Mouse (Mus musculus) ES-CJ7 (cell line): ENCODE data around the gene Cylc2.

ENCODE experiments used
- DNase-seq: peaks from one replicate; pipeline ENCODE4 v3.0.0; 2011; ENCODE audit warnings: low read depth, low spot score

The Cylc2 gene

DNA sequence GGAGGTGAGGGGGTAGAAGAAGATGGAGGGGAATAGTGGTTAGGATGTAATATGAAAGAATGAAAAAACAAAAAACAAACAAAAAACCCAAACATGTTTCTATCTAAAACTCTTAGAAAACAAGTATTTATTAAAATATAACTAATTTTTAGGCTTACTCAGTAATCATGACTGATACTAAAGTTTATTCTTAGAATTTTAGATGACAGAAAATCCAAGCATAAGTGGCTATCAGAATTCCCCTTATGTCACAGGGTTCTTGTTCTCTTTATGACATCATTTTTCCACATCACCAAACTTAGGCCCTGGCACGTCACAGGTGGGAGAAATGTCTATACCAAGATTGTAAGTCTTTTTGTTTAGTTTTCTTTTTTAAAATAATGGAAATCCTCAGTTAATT, at the start of gene Cylc2:
TSS of gene Cylc2 (plus strand) at position 301 of the 400 bp plus-strand sequence.
- DNase-seq, result no peak
